Mouse (Mus musculus): ENCODE data around the gene Fgf11. TPM values are rescaled to one million over a fixed set of nuclear protein-coding genes. Genes with fewer than 3 reads are reported as not detected.
A peak's percentile ranks its signal among the peaks of the same experiment; 100 is the strongest.

Fgf11 gene
- total and polyA plus RNA-seq, 2 experiments from 2014 or later = 2.8 to 16.4 TPM

DNA sequence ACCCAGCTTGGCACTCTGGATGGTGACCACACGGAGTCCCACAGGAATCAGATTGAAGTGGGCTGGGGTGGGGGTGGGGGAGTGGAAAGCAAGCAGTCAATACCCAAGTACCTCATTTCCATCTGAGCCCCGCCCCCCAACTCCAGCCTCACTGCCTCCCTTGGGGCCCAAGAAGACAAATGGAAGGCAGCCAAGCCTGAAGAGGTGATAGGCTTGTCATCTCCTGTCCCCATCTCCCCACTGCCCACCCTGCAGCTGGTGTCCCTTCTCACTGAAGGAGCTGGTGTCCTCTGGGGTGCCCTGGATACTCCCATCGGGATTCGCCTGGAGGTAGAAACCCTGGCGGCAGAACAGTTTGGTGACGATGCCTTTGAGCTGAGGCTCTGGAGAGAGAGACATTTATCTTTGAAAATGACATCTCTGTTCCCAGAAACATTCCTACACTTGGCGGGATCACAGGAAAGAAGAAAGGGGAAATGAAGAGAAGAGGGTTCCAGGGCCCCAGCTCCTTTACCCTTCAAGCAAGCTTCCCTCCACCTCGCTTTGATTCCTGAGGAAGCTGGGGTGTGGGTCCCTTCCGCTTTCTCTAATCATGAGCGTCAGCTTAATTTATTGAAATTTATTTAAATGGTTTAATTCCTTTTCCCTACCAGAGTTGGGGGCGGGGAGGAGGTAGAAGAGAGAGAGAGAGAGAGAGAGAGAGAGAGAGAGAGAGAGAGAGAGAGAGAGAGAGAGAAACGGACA is 2.1 kb downstream of the Fgf11 start:
- Histone ChIP-seq H3K4me1 (ENCODE audit: insufficient read depth, low read length) (peaks cover 8% of the 10 kb centered on the region; the same call in 1 of the 2 replicates), H3K4me3 (ENCODE audit: low read depth, low read length) (peak overlapping the region; percentile 49), H3K9ac (replicated peaks; ENCODE audit: low read length, poor library complexity, severe bottlenecking) (peak overlapping the region; percentile 68), H3K27ac (ENCODE audit: low read depth, low read length) (peak overlapping the region; percentile 90), H3K36me3 (ENCODE audit: insufficient read depth, low read length) (0 out of 2 replicates have a peak, but pooled peaks cover 6% of the 10 kb centered on the region), H3K4me2 (ENCODE audit: low read depth, low read length, poor library complexity, severe bottlenecking) (peak overlapping the region; percentile 96), H3K27me3 (ENCODE audit: insufficient read depth, low read length) (no peaks in the 10 kb centered on the region; the same call in 1 of the 2 replicates), H3K9me3 (ENCODE audit: low read length) (no peaks in the 10 kb centered on the region)
- WGBS = 11% methylated on average over 12 of the region's 12 CpGs
- ATAC-seq (ENCODE audit: low FRiP score) (no peak), DNase-seq (ENCODE audit: low spot score) (peak; percentile 48)
- TF ChIP-seq CTCF (IDR thresholded peaks at IDR 0.05) = no peak

DNA sequence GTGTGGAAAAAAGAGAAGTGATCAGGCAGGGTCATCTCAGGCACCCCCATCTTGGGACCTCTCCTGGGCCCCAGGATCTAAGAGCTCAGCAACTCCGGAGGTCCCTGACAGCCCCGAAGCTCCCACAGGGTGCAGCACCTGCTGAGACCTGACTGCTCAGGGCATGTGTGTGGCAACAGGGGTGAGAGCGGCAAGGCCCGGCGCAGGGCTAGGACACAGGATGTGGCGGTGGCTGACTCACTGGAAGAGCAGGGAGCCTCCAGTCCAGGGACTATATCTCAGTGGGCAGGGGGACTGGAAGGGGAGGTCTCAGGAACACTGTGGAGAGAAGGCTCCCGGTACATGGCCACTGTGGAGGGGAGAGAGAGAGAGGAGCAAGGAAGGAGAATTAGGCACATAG is 3.7 kb downstream of the Fgf11 start:
- H3K4me2 ChIP-seq (ENCODE audit: low read depth, low read length, poor library complexity, severe bottlenecking) = no peak overlapping the region
- DNase-seq (ENCODE audit: low spot score) (no peak), ATAC-seq (ENCODE audit: low FRiP score) (no peak)
- 72% methylated on average over 7 of the region's 7 CpGs for WGBS
- TF ChIP-seq CTCF (IDR thresholded peaks at IDR 0.05) = no peak
- no peak overlapping the region for H3K9ac ChIP-seq (replicated peaks; ENCODE audit: low read length, poor library complexity, severe bottlenecking)
- no peaks in the 10 kb centered on the region for H3K9me3 ChIP-seq (ENCODE audit: low read length)
- no peak overlapping the region for H3K4me3 ChIP-seq (ENCODE audit: low read depth, low read length)
- H3K4me1 ChIP-seq (ENCODE audit: insufficient read depth, low read length) = peaks cover 8% of the 10 kb centered on the region; the same call in 1 of the 2 replicates
- 0 out of 2 replicates have a peak, but pooled peaks cover 6% of the 10 kb centered on the region for H3K36me3 ChIP-seq (ENCODE audit: insufficient read depth, low read length)
- H3K27me3 ChIP-seq (ENCODE audit: insufficient read depth, low read length) = no peaks in the 10 kb centered on the region; the same call in 1 of the 2 replicates
- H3K27ac ChIP-seq (ENCODE audit: low read depth, low read length) = no peak overlapping the region

- no peak for DNase-seq (ENCODE audit: low spot score)
- WGBS = 5% methylated on average over 12 of the region's 13 CpGs
Measured at GRCm38 (mm10) chr11:69795983-69796435, 5.6 kb downstream of the Fgf11 start.

DNA sequence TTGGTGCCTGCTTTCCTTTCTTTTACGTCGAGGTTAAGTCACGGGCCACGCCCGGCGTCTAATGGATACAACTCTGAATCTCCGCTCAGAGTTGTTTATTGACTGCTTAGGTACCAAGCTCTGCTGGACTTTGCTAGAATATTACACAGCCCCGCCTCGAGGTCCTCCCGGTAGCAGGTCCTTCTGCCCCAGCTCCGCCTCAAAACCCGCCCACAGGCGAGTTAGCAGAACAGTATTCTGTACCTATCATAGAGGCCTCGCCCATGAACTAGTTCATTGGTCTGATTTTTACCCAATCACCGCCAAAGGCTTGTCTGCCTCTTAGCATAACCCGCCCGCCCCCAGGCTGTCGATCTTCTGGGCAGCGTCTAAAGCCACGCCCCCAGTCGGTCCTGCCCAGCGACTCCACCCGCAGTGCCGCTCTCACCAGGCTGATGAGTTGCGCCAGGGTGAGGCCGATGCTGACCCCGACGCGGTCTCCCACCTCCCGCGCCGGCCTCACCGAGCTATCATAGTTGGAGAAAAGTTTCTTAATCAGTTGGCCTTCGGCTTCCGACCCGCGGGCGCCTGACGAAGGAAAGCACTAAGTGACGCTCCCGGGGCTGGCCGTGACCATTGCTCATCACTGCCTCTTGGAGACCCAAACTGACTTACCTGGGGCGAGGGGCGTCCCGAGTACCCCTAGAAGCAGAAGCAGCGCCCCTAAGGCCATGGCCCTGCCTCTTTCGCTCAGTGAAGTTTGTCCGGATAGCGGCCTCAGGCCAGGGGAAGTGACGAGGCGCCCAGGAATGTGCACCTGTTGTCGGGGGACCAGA is 6.3 kb downstream of the Fgf11 start, which contains the start of gene Chrnb1:
Gene Chrnb1, minus strand, starts transcription at position 776 of the 815 bp plus-strand sequence.
- TF ChIP-seq CTCF (IDR thresholded peaks at IDR 0.05) = no peak
- no peaks in the 10 kb centered on the region for H3K9me3 ChIP-seq (ENCODE audit: low read length)
- DNase-seq (ENCODE audit: low spot score) (peak; percentile 97), ATAC-seq (ENCODE audit: low FRiP score) (peak; percentile 90)
- H3K27ac ChIP-seq (ENCODE audit: low read depth, low read length) = no peak within 1 kb of the TSS
- peaks cover 8% of the 10 kb centered on the region; the same call in 1 of the 2 replicates for H3K4me1 ChIP-seq (ENCODE audit: insufficient read depth, low read length)
- H3K36me3 ChIP-seq (ENCODE audit: insufficient read depth, low read length) = 0 out of 2 replicates have a peak, but pooled peaks cover 6% of the 10 kb centered on the region
- no peak within 1 kb of the TSS for H3K9ac ChIP-seq (replicated peaks; ENCODE audit: low read length, poor library complexity, severe bottlenecking)
- no peaks in the 10 kb centered on the region; the same call in 1 of the 2 replicates for H3K27me3 ChIP-seq (ENCODE audit: insufficient read depth, low read length)
- peak within 1 kb of the TSS; percentile 40 for H3K4me3 ChIP-seq (ENCODE audit: low read depth, low read length)
- H3K4me2 ChIP-seq (ENCODE audit: low read depth, low read length, poor library complexity, severe bottlenecking) = peak within 1 kb of the TSS; percentile 80
- WGBS = 3% methylated on average over 52 of the region's 52 CpGs

More at GRCm38 (mm10) chr11:69795983-69796435, 5.6 kb downstream of the Fgf11 start:
- no peaks in the 10 kb centered on the region for H3K9me3 ChIP-seq (ENCODE audit: low read length)
- H3K27ac ChIP-seq (ENCODE audit: low read depth, low read length) = no peak overlapping the region
- no peak for ATAC-seq (ENCODE audit: low FRiP score)
- H3K4me3 ChIP-seq (ENCODE audit: low read depth, low read length) = peak overlapping the region; percentile 40
- H3K27me3 ChIP-seq (ENCODE audit: insufficient read depth, low read length) = no peaks in the 10 kb centered on the region; the same call in 1 of the 2 replicates
- no peak overlapping the region for H3K9ac ChIP-seq (replicated peaks; ENCODE audit: low read length, poor library complexity, severe bottlenecking)
- H3K4me2 ChIP-seq (ENCODE audit: low read depth, low read length, poor library complexity, severe bottlenecking) = peak overlapping the region; percentile 80
- H3K4me1 ChIP-seq (ENCODE audit: insufficient read depth, low read length) = peaks cover 8% of the 10 kb centered on the region; the same call in 1 of the 2 replicates
- H3K36me3 ChIP-seq (ENCODE audit: insufficient read depth, low read length) = 0 out of 2 replicates have a peak, but pooled peaks cover 6% of the 10 kb centered on the region
- TF ChIP-seq CTCF (IDR thresholded peaks at IDR 0.05) = no peak

DNA sequence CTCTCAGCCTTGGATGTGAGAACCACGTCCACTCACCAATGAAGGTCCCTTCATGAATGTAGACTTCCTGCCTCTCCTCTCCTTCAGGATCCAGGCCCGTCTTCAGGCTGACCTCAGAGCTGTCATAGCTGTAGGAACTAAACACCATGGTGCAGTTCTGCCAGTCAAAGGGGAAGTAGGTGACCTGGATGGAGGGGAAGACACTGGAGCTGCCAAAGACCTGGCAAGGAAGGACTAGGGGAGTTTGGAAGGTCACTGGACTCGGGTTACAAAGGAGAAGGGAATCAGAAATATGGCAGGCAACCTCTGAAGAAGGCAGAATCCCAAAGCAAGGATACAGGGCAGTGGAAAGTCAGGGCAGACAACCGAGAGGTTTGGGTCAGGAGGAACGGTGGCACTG is 8.2 kb downstream of the Fgf11 start:
- DNase-seq (ENCODE audit: low spot score) (no peak), ATAC-seq (ENCODE audit: low FRiP score) (no peak)
- Histone ChIP-seq H3K4me3 (ENCODE audit: low read depth, low read length) (no peak overlapping the region), H3K36me3 (ENCODE audit: insufficient read depth, low read length) (0 out of 2 replicates have a peak, but pooled peaks cover 6% of the 10 kb centered on the region), H3K4me2 (ENCODE audit: low read depth, low read length, poor library complexity, severe bottlenecking) (no peak overlapping the region), H3K4me1 (ENCODE audit: insufficient read depth, low read length) (no peaks in the 10 kb centered on the region), H3K27ac (ENCODE audit: low read depth, low read length) (no peak overlapping the region), H3K9me3 (ENCODE audit: low read length) (no peaks in the 10 kb centered on the region), H3K9ac (replicated peaks; ENCODE audit: low read length, poor library complexity, severe bottlenecking) (no peak overlapping the region), H3K27me3 (ENCODE audit: insufficient read depth, low read length) (no peaks in the 10 kb centered on the region; the same call in 1 of the 2 replicates)
- 64% methylated on average over 5 of the region's 5 CpGs for WGBS
- no peak for TF ChIP-seq CTCF (IDR thresholded peaks at IDR 0.05)
